Mouse (Mus musculus): ENCODE data around the gene Ddx54. TPM values are rescaled to one million over a fixed set of nuclear protein-coding genes. Genes with fewer than 3 reads are reported as not detected.

The Ddx54 gene
- polyA plus RNA-seq, 2 experiments = 9.9 to 12.4 TPM

DNA sequence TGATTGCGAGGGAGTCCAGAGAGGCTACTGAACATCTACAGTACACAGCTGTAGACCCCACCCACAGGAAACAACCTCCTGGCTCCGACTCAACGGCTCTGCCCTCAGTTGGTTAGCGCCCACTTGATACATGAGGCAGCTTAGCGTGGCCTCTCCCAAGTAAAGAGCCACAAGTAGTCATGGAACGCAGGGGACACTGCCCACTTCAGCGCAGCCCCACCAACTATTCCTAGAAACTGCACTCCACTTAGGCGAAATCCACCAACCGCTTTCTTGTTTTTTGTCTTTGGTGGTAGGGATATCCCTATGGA is 25.0 kb upstream of the Ddx54 start:
- H3K4me2 ChIP-seq (ENCODE audit: low read depth) = peak overlapping the region; percentile 95
- ATAC-seq (ENCODE audit: insufficient read depth) = peak; percentile 49
- 5% methylated on average over 9 of the region's 9 CpGs for WGBS (ENCODE audit: insufficient replicate concordance)
- H3K27me3 ChIP-seq (ENCODE audit: control insufficient read depth, insufficient read depth, low read length) = no peaks in the 10 kb centered on the region
- peak overlapping the region; percentile 96 for H3K9ac ChIP-seq (replicated peaks)
- H3K4me1 ChIP-seq (replicated peaks; ENCODE audit: control insufficient read depth in 2 of 2, insufficient read depth in 2 of 2, low read length in 1 of 2) = peaks cover 19 to 32% of the 10 kb centered on the region in 2 experiments
- H3K27ac ChIP-seq = peak overlapping the region; percentile 97
- peak overlapping the region; percentile 84 to 90 for H3K4me3 ChIP-seq (ENCODE audit: insufficient read depth in 1 of 2, low read depth in 2 of 2, low read length in 2 of 2)
- peaks cover 27% of the 10 kb centered on the region for H3K36me3 ChIP-seq (replicated peaks; ENCODE audit: control insufficient read depth, insufficient read depth, low read depth)
- TF ChIP-seq EP300 (IDR thresholded peaks at IDR 0.05; ENCODE audit: low read depth) (no peak; the same call in 1 of the 2 replicates), CTCF (IDR thresholded peaks at IDR 0.05; ENCODE audit: low read depth) (0 out of 2 replicates have a peak, but pooled peaks have one; percentile 5)
- peak in 2 of 3 experiments; percentile 53 to 62 for DNase-seq (ENCODE audit: low read depth in 3 of 3, low spot score in 3 of 3)
- H3K9me3 ChIP-seq (ENCODE audit: control insufficient read depth, low read length) = peaks cover 3% of the 10 kb centered on the region

GRCm38 (mm10) chr5:120587940-120588568 is 24.5 kb upstream of the Ddx54 start:
- TF ChIP-seq EP300 (IDR thresholded peaks at IDR 0.05; ENCODE audit: low read depth) = no peak; the same call in 1 of the 2 replicates
- TF ChIP-seq CTCF (IDR thresholded peaks at IDR 0.05; ENCODE audit: low read depth) = no peak
- Histone ChIP-seq H3K9me3 (ENCODE audit: control insufficient read depth, low read length) (peaks cover 3% of the 10 kb centered on the region), H3K4me1 (replicated peaks; ENCODE audit: control insufficient read depth in 2 of 2, insufficient read depth in 2 of 2, low read length in 1 of 2) (peaks cover 19 to 32% of the 10 kb centered on the region in 2 experiments), H3K4me3 (ENCODE audit: insufficient read depth in 1 of 2, low read depth in 2 of 2, low read length in 2 of 2) (peak overlapping the region; percentile 84 to 90), H3K27ac (peak overlapping the region; percentile 97), H3K27me3 (ENCODE audit: control insufficient read depth, insufficient read depth, low read length) (no peaks in the 10 kb centered on the region), H3K36me3 (replicated peaks; ENCODE audit: control insufficient read depth, insufficient read depth, low read depth) (peaks cover 22% of the 10 kb centered on the region), H3K4me2 (ENCODE audit: low read depth) (peak overlapping the region; percentile 95), H3K9ac (replicated peaks) (peak overlapping the region; percentile 96)
- WGBS (ENCODE audit: insufficient replicate concordance) = under 1% methylated on average over 29 of the region's 29 CpGs
- ATAC-seq (ENCODE audit: insufficient read depth) (peak; percentile 53), DNase-seq (ENCODE audit: low read depth in 3 of 3, low spot score in 3 of 3) (no peak)

GRCm38 (mm10) chr5:120588569-120589094 is 23.9 kb upstream of the Ddx54 start, which contains the start of the genes Tpcn1 and Iqcd:
TSS of gene Tpcn1 (minus strand) at chr5:120588673.
TSS of gene Iqcd (plus strand) at chr5:120589016.
- H3K4me3 ChIP-seq (ENCODE audit: insufficient read depth in 1 of 2, low read depth in 2 of 2, low read length in 2 of 2) = peak within 1 kb of the TSS; percentile 84 to 90
- H3K9ac ChIP-seq (replicated peaks) = peak within 1 kb of the TSS; percentile 96
- H3K27me3 ChIP-seq (ENCODE audit: control insufficient read depth, insufficient read depth, low read length) = no peaks in the 10 kb centered on the region
- peak; percentile 91 for ATAC-seq (ENCODE audit: insufficient read depth)
- H3K4me2 ChIP-seq (ENCODE audit: low read depth) = peak within 1 kb of the TSS; percentile 95
- H3K9me3 ChIP-seq (ENCODE audit: control insufficient read depth, low read length) = peaks cover 3% of the 10 kb centered on the region
- peak within 1 kb of the TSS; percentile 97 for H3K27ac ChIP-seq
- DNase-seq (ENCODE audit: low read depth in 3 of 3, low spot score in 3 of 3) = peak; percentile 98 to 99 (median 99)
- peaks cover 19 to 32% of the 10 kb centered on the region in 2 experiments for H3K4me1 ChIP-seq (replicated peaks; ENCODE audit: control insufficient read depth in 2 of 2, insufficient read depth in 2 of 2, low read length in 1 of 2)
- TF ChIP-seq CTCF (IDR thresholded peaks at IDR 0.05; ENCODE audit: low read depth) (peak; percentile 35), EP300 (IDR thresholded peaks at IDR 0.05; ENCODE audit: low read depth) (peak; percentile 50; the same call in 1 of the 2 replicates)
- WGBS (ENCODE audit: insufficient replicate concordance) = under 1% methylated on average over 35 of the region's 35 CpGs
- H3K36me3 ChIP-seq (replicated peaks; ENCODE audit: control insufficient read depth, insufficient read depth, low read depth) = peaks cover 16% of the 10 kb centered on the region

DNA sequence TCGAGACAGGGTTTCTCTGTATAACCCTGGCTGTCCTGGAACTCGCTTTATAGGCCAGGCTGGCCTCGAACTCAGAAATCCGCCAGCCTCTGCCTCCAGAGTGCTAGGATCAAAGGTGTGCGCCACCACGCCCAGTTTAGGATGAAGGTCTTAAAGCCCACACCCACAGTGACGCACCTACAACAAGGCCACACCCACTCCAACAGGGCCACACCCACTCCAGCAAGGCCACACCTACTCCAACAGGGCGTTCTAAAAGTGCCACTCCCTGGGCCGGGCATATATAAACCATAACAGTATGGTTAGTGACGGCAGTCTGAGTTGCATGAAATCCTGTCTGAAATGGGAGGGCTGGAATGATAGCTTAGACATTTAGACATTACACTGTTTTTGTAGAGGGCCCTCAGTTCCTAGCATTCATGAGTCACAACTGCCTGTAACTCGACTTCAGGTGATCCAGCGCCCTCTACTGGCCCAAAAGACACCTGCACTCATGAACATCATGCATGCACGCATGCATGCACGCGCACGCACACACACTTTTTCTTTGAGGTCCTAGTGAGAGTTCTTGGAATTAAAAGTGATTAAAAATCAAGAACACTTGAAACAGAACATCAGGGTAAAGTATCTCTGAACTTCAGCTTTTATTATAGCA is 22.1 kb upstream of the Ddx54 start:
- no peak for ATAC-seq (ENCODE audit: insufficient read depth)
- Histone ChIP-seq H3K9me3 (ENCODE audit: control insufficient read depth, low read length) (peaks cover 3% of the 10 kb centered on the region), H3K4me2 (ENCODE audit: low read depth) (no peak overlapping the region), H3K36me3 (replicated peaks; ENCODE audit: control insufficient read depth, insufficient read depth, low read depth) (no peaks in the 10 kb centered on the region), H3K27ac (no peak overlapping the region), H3K27me3 (ENCODE audit: control insufficient read depth, insufficient read depth, low read length) (no peaks in the 10 kb centered on the region), H3K9ac (replicated peaks) (no peak overlapping the region), H3K4me1 (replicated peaks; ENCODE audit: control insufficient read depth in 2 of 2, insufficient read depth in 2 of 2, low read length in 1 of 2) (peaks cover 16 to 28% of the 10 kb centered on the region in 2 experiments), H3K4me3 (ENCODE audit: insufficient read depth in 1 of 2, low read depth in 2 of 2, low read length in 2 of 2) (no peak overlapping the region)
- WGBS (ENCODE audit: insufficient replicate concordance) = 65% methylated on average over 16 of the region's 16 CpGs
- no peak for DNase-seq (ENCODE audit: low read depth in 3 of 3, low spot score in 3 of 3)
- TF ChIP-seq EP300 (IDR thresholded peaks at IDR 0.05; ENCODE audit: low read depth) (no peak), CTCF (IDR thresholded peaks at IDR 0.05; ENCODE audit: low read depth) (peak; percentile 80)

DNA sequence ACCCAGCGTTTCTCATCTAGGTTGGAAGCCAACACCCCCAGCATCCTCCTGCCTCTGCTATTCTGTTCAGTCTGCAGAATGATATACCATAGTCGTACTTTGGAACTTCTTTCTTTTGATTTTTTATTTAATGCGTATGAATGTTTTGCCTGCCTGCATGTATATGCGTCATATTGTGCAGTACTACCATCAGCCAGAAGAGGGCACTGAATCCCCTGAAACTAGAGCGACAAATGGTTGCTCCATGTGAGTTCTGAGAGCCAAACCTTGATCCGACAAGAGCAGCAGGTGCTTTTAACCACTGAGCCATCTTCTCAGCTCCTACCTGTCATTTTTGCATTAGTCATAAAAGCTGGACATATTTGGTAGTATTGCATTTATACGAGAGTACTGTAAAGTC is 20.4 kb upstream of the Ddx54 start:
- H3K36me3 ChIP-seq (replicated peaks; ENCODE audit: control insufficient read depth, insufficient read depth, low read depth) = no peaks in the 10 kb centered on the region
- no peaks in the 10 kb centered on the region for H3K27me3 ChIP-seq (ENCODE audit: control insufficient read depth, insufficient read depth, low read length)
- TF ChIP-seq EP300 (IDR thresholded peaks at IDR 0.05; ENCODE audit: low read depth) (no peak), CTCF (IDR thresholded peaks at IDR 0.05; ENCODE audit: low read depth) (peak; percentile 78)
- H3K4me3 ChIP-seq (ENCODE audit: insufficient read depth in 1 of 2, low read depth in 2 of 2, low read length in 2 of 2) = no peak overlapping the region
- 63% methylated on average over 7 of the region's 7 CpGs for WGBS (ENCODE audit: insufficient replicate concordance)
- H3K4me1 ChIP-seq (replicated peaks; ENCODE audit: control insufficient read depth in 2 of 2, insufficient read depth in 2 of 2, low read length in 1 of 2) = peaks cover 6 to 14% of the 10 kb centered on the region in 2 experiments
- no peak overlapping the region for H3K9ac ChIP-seq (replicated peaks)
- no peak for ATAC-seq (ENCODE audit: insufficient read depth)
- H3K27ac ChIP-seq = no peak overlapping the region
- H3K4me2 ChIP-seq (ENCODE audit: low read depth) = no peak overlapping the region
- H3K9me3 ChIP-seq (ENCODE audit: control insufficient read depth, low read length) = peaks cover 3% of the 10 kb centered on the region
- DNase-seq (ENCODE audit: low read depth in 3 of 3, low spot score in 3 of 3) = no peak

Data from liver, embryonic 14.5 days (tissue).